Mouse (Mus musculus) stomach, postnatal 0 days (tissue): ENCODE data around the gene B3gnt8.

ENCODE experiments used
- CTCF ChIP-seq: IDR thresholded peaks from 2 replicates; pipeline ENCODE4 v1.5.1; 2016; ENCODE audit warnings: antibody characterized with exemption, low read depth, mild to moderate bottlenecking, moderate library complexity
- EP300 ChIP-seq: optimal IDR thresholded peaks from 2 replicates; pipeline ENCODE3; 2016; ENCODE audit warnings: antibody characterized with exemption

DNA sequence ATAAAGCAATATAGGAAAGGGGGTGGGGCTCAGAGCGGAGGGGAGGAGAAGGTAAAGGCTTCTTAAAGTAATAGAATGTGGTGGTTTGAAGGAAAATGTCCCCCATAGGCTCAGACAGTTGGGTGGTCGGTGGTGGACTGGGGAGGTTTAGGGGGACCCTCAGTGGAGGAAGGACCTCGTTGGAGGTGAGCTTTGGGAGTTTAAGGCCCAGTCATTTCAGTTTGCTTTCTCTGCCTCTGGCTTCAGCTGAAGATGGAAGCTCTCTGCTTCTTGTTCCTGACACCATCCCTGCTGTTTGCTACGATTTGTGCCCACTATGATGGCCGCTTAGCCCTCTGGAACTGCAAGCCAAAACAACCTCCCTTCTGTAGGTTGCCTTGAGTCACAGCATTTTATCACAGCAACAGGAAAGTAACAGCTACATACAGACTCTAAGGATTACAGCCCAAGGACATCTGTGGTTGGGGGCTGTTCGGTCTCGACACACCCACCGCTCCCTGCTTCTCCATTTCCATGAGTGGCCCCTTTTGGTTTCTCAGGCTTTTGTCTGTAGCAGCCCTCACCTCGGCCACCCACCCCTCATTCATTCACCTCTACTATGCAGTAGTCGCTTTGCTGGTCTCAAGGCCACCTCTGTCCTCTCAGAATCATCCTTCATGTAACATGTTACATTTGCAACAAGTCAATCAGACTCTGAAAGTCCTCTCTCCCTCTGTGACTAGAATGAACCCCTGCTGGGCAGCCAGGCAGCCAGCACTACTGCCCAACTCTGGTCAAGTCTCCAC, 8.9 kb upstream of the B3gnt8 start:
- TF ChIP-seq CTCF (no peak), EP300 (no peak)
